Mouse (Mus musculus): Measurements from ENCODE around the gene Pde12.

DNA sequence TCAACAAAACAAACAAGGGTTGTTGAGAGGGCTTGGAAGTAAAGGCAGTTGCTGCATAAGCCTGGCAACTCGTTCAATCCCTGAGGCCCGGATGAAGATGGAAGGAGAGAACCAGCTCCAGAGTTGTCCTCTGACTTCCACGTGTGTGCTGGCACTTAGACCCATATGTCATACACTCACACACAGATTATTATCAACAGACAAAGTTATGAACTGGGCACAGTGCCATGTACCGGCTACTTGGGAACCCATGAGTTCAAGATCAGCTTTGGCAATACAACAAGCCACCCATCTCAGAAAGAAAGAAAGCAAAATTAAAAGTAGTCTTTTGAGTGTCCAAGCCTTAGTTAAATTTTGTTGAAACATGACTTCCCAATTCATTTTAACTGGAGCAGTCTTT, 44.4 kb downstream of the Pde12 start:
- TF ChIP-seq POLR2A (IDR thresholded peaks at IDR 0.05; ENCODE audit: control insufficient read depth, extremely low read depth, insufficient read depth, low read length, poor library complexity) (no peak), CTCF (IDR thresholded peaks at IDR 0.05; ENCODE audit: borderline replicate concordance, control insufficient read depth, extremely low read depth, insufficient read depth, low read length, poor library complexity) (no peak)
